Mouse (Mus musculus) B cell, adult 2 months (primary cell): ENCODE measurements around the gene Ccdc33.

Source experiments
- DNase-seq, 2 experiments: peaks; one replicate each; pipeline ENCODE4 v3.0.0; 2022

Gene Ccdc33

GRCm38 (mm10) chr9:58091623-58092425 lies 26.8 kb downstream of the Ccdc33 start:
- DNase-seq, result no peak

- no peak for DNase-seq
Observed at GRCm38 (mm10) chr9:58087277-58087998, 31.2 kb downstream of the Ccdc33 start.

- no peak for DNase-seq
Observed at GRCm38 (mm10) chr9:58086861-58087260, 31.8 kb downstream of the Ccdc33 start.

- DNase-seq, result no peak
Observed at GRCm38 (mm10) chr9:58086203-58086602, 32.4 kb downstream of the Ccdc33 start.

GRCm38 (mm10) chr9:58085074-58085473 lies 33.5 kb downstream of the Ccdc33 start:
- DNase-seq, result peak; percentile 1 to 4

GRCm38 (mm10) chr9:58084586-58084985 lies 34.0 kb downstream of the Ccdc33 start:
- DNase-seq, result no peak

- DNase-seq, result no peak
Observed at GRCm38 (mm10) chr9:58074561-58074960, 44.1 kb downstream of the Ccdc33 start.

- no peak for DNase-seq
Observed at GRCm38 (mm10) chr9:58067546-58067945, 51.1 kb downstream of the Ccdc33 start.

- no peak for DNase-seq
Observed at GRCm38 (mm10) chr9:58066731-58067095, 51.9 kb downstream of the Ccdc33 start.

GRCm38 (mm10) chr9:58065977-58066730 lies 52.5 kb downstream of the Ccdc33 start:
- no peak for DNase-seq

GRCm38 (mm10) chr9:58065532-58065931 lies 53.1 kb downstream of the Ccdc33 start:
- no peak for DNase-seq

GRCm38 (mm10) chr9:58063531-58063930 lies 55.1 kb downstream of the Ccdc33 start, which contains the start of gene Stra6:
Gene Stra6 (plus strand): TSS chr9:58063788.
- DNase-seq, result no peak

- peak; percentile 50 to 53 for DNase-seq
Observed at GRCm38 (mm10) chr9:58060677-58061667, 57.7 kb downstream of the Ccdc33 start.

- no peak for DNase-seq
Observed at GRCm38 (mm10) chr9:58059920-58060319, 58.7 kb downstream of the Ccdc33 start.

- DNase-seq, result no peak
Observed at GRCm38 (mm10) chr9:58055666-58056065, 63.0 kb downstream of the Ccdc33 start.

GRCm38 (mm10) chr9:58054032-58054431 lies 64.6 kb downstream of the Ccdc33 start:
- DNase-seq, result no peak

- DNase-seq, result no peak
Observed at GRCm38 (mm10) chr9:58053544-58053943, 65.1 kb downstream of the Ccdc33 start.

GRCm38 (mm10) chr9:58053102-58053501 lies 65.5 kb downstream of the Ccdc33 start:
- DNase-seq, result peak; percentile 56

- no peak for DNase-seq
Observed at GRCm38 (mm10) chr9:58051937-58052336, 66.7 kb downstream of the Ccdc33 start.

GRCm38 (mm10) chr9:58049861-58050260 lies 68.8 kb downstream of the Ccdc33 start:
- no peak for DNase-seq

GRCm38 (mm10) chr9:58049186-58049585 lies 69.4 kb downstream of the Ccdc33 start:
- no peak for DNase-seq

- peak; percentile 10 to 17 for DNase-seq
Observed at GRCm38 (mm10) chr9:58048621-58049020, 70.0 kb downstream of the Ccdc33 start.
